Mouse (Mus musculus) embryonic facial prominence, embryonic 12.5 days (tissue): ENCODE measurements at regions not wholly inside any gene's neighbourhood (a gene's known extent, or its start where the extent isn't known, plus 50 kb on each side); places are given as distances from the start of the nearest gene placed in this dataset. TPM values are rescaled to one million over a fixed set of nuclear protein-coding genes. Genes with fewer than 3 reads are reported as not detected.

Source experiments
- microRNA-seq: library from miRNA; unstranded; fragments of <30 nt; microRNA quantifications from one replicate; pipeline ENCODE4, GENCODE M21; 2017

Small RNA genes lying in the stretch of these regions (microRNA-seq; reads per million reads assigned to microRNA genes)
- not detected for gene Mir6348
- gene Mir6354, result not detected
